Mouse (Mus musculus) C2C12 (cell line): Measurements from ENCODE around the gene Cfap44.

Source experiments
- CEBPB ChIP-seq: IDR thresholded peaks from one replicate; pipeline ENCODE4 v1.6.1; 2011; ENCODE audit warnings: low read depth, mild to moderate bottlenecking, control low read depth, moderate library complexity
- CTCF ChIP-seq: IDR thresholded peaks from one replicate; pipeline ENCODE4 v1.5.1; 2011; ENCODE audit not compliant: control insufficient read depth, insufficient read depth, insufficient read length
- FOSL1 ChIP-seq: IDR thresholded peaks from one replicate; pipeline ENCODE4 v1.8.0; 2011; ENCODE audit warnings: mild to moderate bottlenecking, low read length; ENCODE audit not compliant: poor library complexity, insufficient read depth, severe bottlenecking
- MAX ChIP-seq: IDR thresholded peaks from one replicate; pipeline ENCODE4 v1.6.1; 2011; ENCODE audit warnings: mild to moderate bottlenecking, control low read depth
- MYOD1 ChIP-seq: IDR thresholded peaks from one replicate; pipeline ENCODE4 v1.6.1; 2011; ENCODE audit warnings: low read depth; ENCODE audit not compliant: control insufficient read depth, insufficient read length
- MYOG ChIP-seq: IDR thresholded peaks from one replicate; pipeline ENCODE4 v1.6.1; 2011; ENCODE audit not compliant: control insufficient read depth, insufficient read length; ENCODE audit errors: extremely low read depth
- USF1 ChIP-seq: IDR thresholded peaks from one replicate; pipeline ENCODE4 v1.6.1; 2011; ENCODE audit warnings: low read depth, mild to moderate bottlenecking, control low read depth, moderate library complexity

GRCm38 (mm10) chr16:44375459-44375858 is 19.1 kb upstream of the Cfap44 start:
- TF ChIP-seq USF1, result no peak
- no peak for TF ChIP-seq CTCF
- TF ChIP-seq MAX, result no peak
- no peak for TF ChIP-seq MYOD1
- TF ChIP-seq MYOG, result no peak
- TF ChIP-seq FOSL1, result no peak
- no peak for TF ChIP-seq CEBPB
